Mouse (Mus musculus): ENCODE measurements at regions not wholly inside any gene's neighbourhood (a gene's known extent, or its start where the extent isn't known, plus 50 kb on each side); places are given as distances from the start of the nearest gene placed in this dataset.

GRCm38 (mm10) chr2:84161742-84162141, 171.4 kb downstream of the Gm13691 start:
- DNase-seq (ENCODE audit: extremely low spot score, low read depth, low spot score): no peak

- DNase-seq (ENCODE audit: extremely low spot score, low read depth, low spot score): no peak
Observed at GRCm38 (mm10) chr2:84173450-84173849, 183.1 kb downstream of the Gm13691 start.

DNA sequence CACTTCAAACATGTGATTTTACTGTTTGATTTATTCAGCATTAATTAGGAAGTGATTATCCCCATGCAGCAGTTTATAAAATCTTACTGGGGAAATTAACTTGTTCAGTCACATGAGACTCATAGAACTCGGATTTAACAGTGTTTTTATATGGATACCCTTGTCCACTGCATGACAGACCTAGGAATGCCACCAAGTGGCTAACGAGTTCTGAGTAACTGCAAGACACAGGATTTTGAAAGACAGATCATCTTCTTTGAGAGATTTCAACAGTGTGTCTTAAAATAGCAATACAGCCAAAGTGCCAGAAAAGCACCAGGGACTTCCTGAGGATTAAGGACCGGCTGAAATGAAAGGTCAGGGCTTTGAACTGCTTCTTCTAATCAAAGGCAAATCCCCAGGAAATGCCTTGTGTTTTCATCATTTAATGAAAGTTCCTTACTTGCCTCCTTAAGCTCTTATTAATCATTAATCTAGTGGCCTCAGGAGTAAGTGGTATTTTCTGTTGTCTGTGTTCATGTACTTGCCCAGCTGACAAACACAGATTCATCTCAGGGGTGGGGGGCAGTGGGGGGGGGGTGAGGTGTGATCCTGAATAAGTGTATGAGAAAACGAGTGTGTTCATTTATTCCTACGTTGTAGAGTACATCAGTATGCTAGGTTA, 193.4 kb downstream of the Gm13691 start:
- no peak for DNase-seq (ENCODE audit: extremely low spot score, low read depth, low spot score)

GRCm38 (mm10) chr2:84184288-84185015, 194.1 kb downstream of the Gm13691 start:
- DNase-seq (ENCODE audit: extremely low spot score, low read depth, low spot score): no peak

- no peak for DNase-seq (ENCODE audit: extremely low spot score, low read depth, low spot score)
Observed at GRCm38 (mm10) chr2:84185016-84185330, 194.6 kb downstream of the Gm13691 start.

DNA sequence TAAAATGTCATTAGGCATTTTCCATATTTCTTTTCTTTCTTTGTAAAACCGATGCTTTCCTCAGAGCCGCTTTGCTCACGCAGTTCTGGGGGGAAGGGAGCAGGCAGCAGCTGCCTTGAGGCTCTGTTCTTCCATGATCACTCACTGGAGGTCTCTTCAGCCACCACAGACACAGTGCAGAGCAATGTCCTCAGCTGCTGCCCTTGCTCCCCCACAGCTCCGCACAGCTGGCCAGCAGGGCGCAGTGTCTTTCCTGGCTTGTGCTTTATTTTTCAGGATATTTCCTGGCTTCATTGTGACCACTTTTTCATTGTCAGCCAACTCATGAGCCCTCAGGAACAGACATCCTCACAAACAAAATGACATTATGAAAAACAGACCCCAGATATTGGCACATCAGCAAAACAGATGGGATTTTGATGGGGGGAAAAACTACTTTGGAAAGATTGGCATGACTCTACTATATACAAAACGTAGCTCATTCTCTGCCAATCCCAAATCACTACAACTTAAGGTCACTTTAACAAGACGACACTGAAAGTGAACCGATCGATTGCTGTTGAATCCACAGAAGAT, 195.9 kb downstream of the Gm13691 start:
- no peak for DNase-seq (ENCODE audit: extremely low spot score, low read depth, low spot score)

- DNase-seq (ENCODE audit: extremely low spot score, low read depth, low spot score): no peak
Observed at GRCm38 (mm10) chr2:84187456-84187855, 197.1 kb downstream of the Gm13691 start.

DNA sequence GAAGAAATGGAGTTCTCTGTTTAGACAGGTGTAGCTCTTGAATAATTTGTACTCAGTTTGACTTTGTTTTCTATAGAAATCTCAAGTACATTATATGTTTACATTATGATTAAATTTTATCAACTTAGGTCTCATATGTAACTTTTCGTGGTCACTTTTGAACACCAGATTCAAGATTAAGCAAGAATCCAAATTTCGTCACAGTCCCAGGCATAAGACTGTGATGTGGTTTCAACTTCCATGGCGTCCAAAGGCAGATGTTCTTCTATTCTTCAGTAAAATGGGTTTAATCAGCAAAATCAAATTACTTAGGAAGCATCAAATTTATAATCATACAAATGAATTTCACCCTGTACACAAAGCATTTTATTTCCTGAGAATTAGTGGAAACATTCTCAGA, 198.9 kb downstream of the Gm13691 start:
- DNase-seq (ENCODE audit: extremely low spot score, low read depth, low spot score): no peak

DNA sequence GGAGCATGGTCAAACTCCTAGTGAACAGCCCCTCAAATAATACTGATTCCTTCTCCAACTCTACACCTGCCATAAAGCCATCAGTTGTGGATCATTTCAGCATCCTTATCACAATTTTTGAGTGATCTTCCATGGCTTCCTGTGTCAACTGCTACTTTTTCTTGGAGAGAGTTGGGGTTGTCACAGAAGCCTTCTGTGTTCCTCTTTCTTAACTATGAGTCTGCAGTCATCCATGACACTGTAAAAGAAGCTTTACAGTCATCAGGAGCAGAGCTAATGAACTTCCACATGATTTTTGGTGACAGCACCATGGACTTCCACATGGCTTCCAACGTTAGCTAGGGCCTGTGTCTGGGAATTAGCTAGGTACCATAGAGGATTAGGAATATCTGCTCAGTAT, 208.1 kb downstream of the Calcrl start:
- no peak for DNase-seq (ENCODE audit: extremely low spot score, low read depth, low spot score)

- DNase-seq (ENCODE audit: extremely low spot score, low read depth, low spot score): no peak
Observed at GRCm38 (mm10) chr2:84222049-84222448, 203.2 kb downstream of the Calcrl start.

DNA sequence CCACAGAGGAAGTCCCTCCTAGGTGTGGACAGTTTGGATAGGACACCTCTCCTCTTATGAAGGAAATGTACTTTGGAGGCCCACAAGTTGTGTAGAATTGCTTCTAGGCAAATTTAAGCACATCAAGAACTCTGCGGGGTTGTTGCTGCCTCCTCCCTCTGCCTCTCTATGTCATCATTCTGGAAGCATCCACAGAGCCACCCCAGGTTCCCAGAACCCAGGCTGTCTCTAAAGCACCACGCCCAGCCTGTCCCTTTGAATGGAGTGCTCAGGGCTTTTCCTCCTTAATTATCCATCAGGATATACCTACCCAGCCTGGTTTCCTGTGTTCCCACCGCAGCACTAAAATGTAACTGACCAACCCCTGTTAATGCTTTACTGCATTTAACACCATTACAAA, 195.4 kb downstream of the Calcrl start:
- no peak for DNase-seq (ENCODE audit: extremely low spot score, low read depth, low spot score)

DNA sequence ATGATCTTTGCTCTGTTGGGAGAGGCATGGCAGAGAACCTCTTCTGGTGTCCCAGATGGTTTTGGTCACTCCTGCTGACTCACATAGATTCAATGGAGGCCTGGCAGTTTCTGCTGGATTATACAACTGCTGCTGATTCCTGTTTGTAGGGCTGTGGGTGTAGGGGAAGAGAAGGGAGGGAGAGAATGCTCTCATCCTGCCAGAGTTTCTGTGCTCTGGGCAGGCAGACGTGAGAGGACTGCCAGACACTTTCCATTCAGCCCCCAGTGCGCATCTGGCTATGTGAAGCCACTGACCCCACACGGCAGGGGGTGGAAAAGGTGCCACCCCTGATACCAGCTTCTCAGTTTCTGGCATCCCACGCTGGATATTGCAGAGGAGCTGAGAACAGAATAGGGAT, 189.6 kb downstream of the Calcrl start:
- DNase-seq (ENCODE audit: extremely low spot score, low read depth, low spot score): no peak

DNA sequence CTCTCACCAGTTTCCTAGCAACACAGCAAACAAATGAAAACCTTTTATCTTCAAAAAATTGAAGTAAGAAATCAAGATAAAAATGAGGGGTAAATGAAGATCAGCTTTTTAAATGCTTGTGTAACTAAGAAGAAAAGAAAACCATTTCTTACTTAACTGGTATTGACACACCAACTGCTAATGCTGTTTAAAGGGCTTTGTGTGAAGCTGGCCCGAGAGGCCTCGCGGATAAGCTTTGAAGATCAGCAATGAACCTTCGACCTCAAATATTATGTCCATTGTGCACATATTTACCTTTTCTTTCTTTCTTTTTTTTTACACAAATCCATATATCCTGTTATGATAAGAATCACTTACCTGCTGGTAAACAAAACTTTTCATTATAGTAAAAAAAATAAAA, 184.0 kb downstream of the Calcrl start:
- no peak for DNase-seq (ENCODE audit: extremely low spot score, low read depth, low spot score)

GRCm38 (mm10) chr2:84241986-84242385, 183.2 kb downstream of the Calcrl start:
- no peak for DNase-seq (ENCODE audit: extremely low spot score, low read depth, low spot score)

DNA sequence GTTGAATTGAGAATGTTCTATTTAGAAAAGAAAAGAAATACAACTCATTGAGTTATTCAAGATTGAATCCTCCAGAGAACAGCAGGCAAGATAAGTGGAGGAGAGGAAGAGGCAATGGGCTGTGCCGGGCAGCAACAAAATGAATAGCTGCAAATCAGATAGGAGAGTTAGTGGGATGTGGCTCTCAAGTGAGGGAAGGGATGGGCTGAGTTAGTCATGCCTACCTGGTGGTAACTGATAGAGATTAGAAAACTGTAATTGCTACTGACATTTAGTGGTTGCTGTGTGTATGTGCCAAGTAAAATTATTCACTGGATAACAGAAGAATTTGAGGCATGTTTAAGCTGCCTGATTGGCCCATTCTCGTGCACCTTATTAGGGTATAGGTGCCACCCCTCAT, 179.3 kb downstream of the Calcrl start:
- no peak for DNase-seq (ENCODE audit: extremely low spot score, low read depth, low spot score)

DNA sequence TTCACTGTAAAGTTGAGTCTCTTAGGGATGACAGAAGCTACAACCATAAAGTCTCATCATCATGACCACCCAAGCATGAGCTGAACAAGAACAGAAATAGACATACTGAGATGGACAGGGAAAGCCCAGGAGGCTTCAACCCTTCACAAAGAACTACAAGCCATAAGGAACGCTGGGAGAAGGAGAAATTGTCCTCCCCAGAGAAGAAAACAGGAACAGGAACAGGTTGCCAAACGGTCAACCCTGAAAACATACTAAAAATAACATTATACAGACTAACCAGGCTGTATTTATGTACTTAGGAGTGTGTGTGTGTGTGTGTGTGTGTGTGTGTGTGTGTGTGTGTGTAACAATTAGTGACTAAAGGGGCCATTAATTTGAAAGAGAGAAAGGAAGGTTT, 178.6 kb downstream of the Calcrl start:
- no peak for DNase-seq (ENCODE audit: extremely low spot score, low read depth, low spot score)

GRCm38 (mm10) chr2:84248169-84248568, 177.0 kb downstream of the Calcrl start:
- no peak for DNase-seq (ENCODE audit: extremely low spot score, low read depth, low spot score)

GRCm38 (mm10) chr2:84249871-84250270, 175.3 kb downstream of the Calcrl start:
- DNase-seq (ENCODE audit: extremely low spot score, low read depth, low spot score): no peak

- DNase-seq (ENCODE audit: extremely low spot score, low read depth, low spot score): no peak
Observed at GRCm38 (mm10) chr2:84252076-84252475, 173.1 kb downstream of the Calcrl start.

GRCm38 (mm10) chr2:84258339-84259006, 166.7 kb downstream of the Calcrl start:
- DNase-seq (ENCODE audit: extremely low spot score, low read depth, low spot score): peak; percentile 24

- no peak for DNase-seq (ENCODE audit: extremely low spot score, low read depth, low spot score)
Observed at GRCm38 (mm10) chr2:84259222-84259621, 166.0 kb downstream of the Calcrl start.

DNA sequence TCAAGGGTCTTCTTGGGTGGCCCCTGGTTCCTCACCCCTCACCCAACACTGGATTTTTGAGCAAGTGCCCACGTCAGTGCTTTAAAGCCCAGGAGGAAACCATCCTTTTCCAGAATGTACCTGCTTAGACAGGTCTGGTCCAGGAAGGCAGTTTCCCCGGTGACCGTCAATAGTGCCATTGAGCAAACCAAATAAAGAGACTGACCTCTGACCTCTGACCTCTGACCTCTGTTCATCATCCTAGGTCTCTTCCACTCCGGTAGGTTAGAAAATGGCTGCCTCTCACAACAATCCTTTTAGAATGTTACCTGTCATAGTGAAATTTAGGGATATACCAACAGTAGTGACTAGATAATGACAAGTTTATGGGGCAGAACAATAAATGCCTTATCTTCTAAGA, 164.5 kb downstream of the Calcrl start:
- DNase-seq (ENCODE audit: extremely low spot score, low read depth, low spot score): no peak

Measured in hindlimb bud, embryonic 11.5 days (tissue).